ENCODE assay signal across 9 mouse cellular contexts in genomic region chr9:58841655-58842054, GRCm38 (mm10). TPM values are rescaled to one million over a fixed set of nuclear protein-coding genes. Genes with fewer than 3 reads are reported as not detected.
DNase-seq lines count a peak whose midpoint lies in the region; ATAC-seq and TF ChIP-seq lines count a peak whose summit lies in the region.
"Had no signal": no experiment of that assay in that cellular context is flagged by ENCODE, and none has a peak within 500 bp of the region (broad histone marks: within the 10 kb centered on the region; RNA-seq: fewer than 3 reads in every experiment).

No protein-coding gene starts in this region.

- no peak for ATAC-seq in liver, embryonic 14.5 days (ENCODE audit: insufficient read depth)

- no peak overlapping the region for H3K9ac ChIP-seq in liver, embryonic 14.5 days (replicated peaks)
- H3K9ac ChIP-seq: heart, embryonic 15.5 days had no signal

- no peak for TF ChIP-seq CTCF in liver, embryonic 14.5 days (IDR thresholded peaks at IDR 0.05; ENCODE audit: low read depth)

- H3K9me3 ChIP-seq in embryonic facial prominence, embryonic 10.5 days: no peaks in the 10 kb centered on the region
- H3K9me3 ChIP-seq in liver, embryonic 14.5 days (ENCODE audit: control insufficient read depth, low read length): no peaks in the 10 kb centered on the region
- H3K9me3 ChIP-seq: heart, embryonic 15.5 days had no signal

- no peak overlapping the region for H3K4me3 ChIP-seq in embryonic facial prominence, embryonic 10.5 days
- no peak overlapping the region for H3K4me3 ChIP-seq in liver, embryonic 14.5 days (ENCODE audit: insufficient read depth in 1 of 2, low read depth in 2 of 2, low read length in 2 of 2)
- H3K4me3 ChIP-seq: heart, embryonic 15.5 days had no signal

- H3K4me1 ChIP-seq in embryonic facial prominence, embryonic 10.5 days: no peaks in the 10 kb centered on the region
- no peaks in the 10 kb centered on the region for H3K4me1 ChIP-seq in liver, embryonic 14.5 days (replicated peaks; ENCODE audit: control insufficient read depth in 2 of 2, insufficient read depth in 2 of 2, low read length in 1 of 2)

- 22% methylated on average over 6 of the region's 6 CpGs for WGBS in embryonic facial prominence, embryonic 10.5 days
- 15% methylated on average over 6 of the region's 6 CpGs for whole genome bisulfite sequencing in liver, embryonic 14.5 days (ENCODE audit: insufficient replicate concordance)

- TF ChIP-seq EP300 in liver, embryonic 14.5 days (IDR thresholded peaks at IDR 0.05; ENCODE audit: low read depth): no peak

- no peak overlapping the region for H3K27ac ChIP-seq in embryonic facial prominence, embryonic 10.5 days (replicated peaks)
- H3K27ac ChIP-seq in liver, embryonic 14.5 days: no peak overlapping the region
- H3K27ac ChIP-seq: heart, embryonic 15.5 days had no signal

- no peaks in the 10 kb centered on the region for H3K27me3 ChIP-seq in embryonic facial prominence, embryonic 10.5 days (replicated peaks; ENCODE audit: low read depth, poor library complexity, severe bottlenecking)
- H3K27me3 ChIP-seq in liver, embryonic 14.5 days (ENCODE audit: control insufficient read depth, insufficient read depth, low read length): no peaks in the 10 kb centered on the region; the same call in 1 of the 2 replicates
- H3K27me3 ChIP-seq: heart, embryonic 15.5 days had no signal

- no peak overlapping the region for H3K4me2 ChIP-seq in liver, embryonic 14.5 days (ENCODE audit: low read depth)
- H3K4me2 ChIP-seq: heart, embryonic 15.5 days had no signal

- peak; percentile 35 for DNase-seq in gastrocnemius, adult 18-20 months (ENCODE audit: low spot score)
- no peak for DNase-seq in gastrocnemius, postnatal 25 days
- DNase-seq in urinary bladder, postnatal 14 days (ENCODE audit: low spot score): peak; percentile 60
- DNase-seq in urinary bladder, postnatal 10 days (ENCODE audit: low spot score): no peak
- DNase-seq in embryonic facial prominence, embryonic 10.5 days (ENCODE audit: low spot score): peak; percentile 83
- DNase-seq in liver, embryonic 14.5 days (ENCODE audit: low read depth in 3 of 3, low spot score in 3 of 3): peak in 2 of 3 experiments; percentile 9 to 10
- peak; percentile 27 to 28 for DNase-seq in thymus, postnatal 36 days
- DNase-seq in layer of hippocampus, adult 9-10 months (ENCODE audit: low spot score): no peak

- H3K36me3 ChIP-seq in embryonic facial prominence, embryonic 10.5 days (replicated peaks): no peaks in the 10 kb centered on the region
- H3K36me3 ChIP-seq in liver, embryonic 14.5 days (replicated peaks; ENCODE audit: control insufficient read depth, insufficient read depth, low read depth): no peaks in the 10 kb centered on the region
- H3K36me3 ChIP-seq: heart, embryonic 15.5 days had no signal

RNA-seq across cellular contexts. Expression of gene Hcn4, which starts 18.4 kb away (rescaled TPM):
- 10 to 100 TPM in 1 of 2 experiments, 1 to 10 TPM in 1; 4.0 to 11.2 TPM for total RNA-seq in gastrocnemius, adult 18-20 months (2021)
- 1 to 10 TPM; 1.1 to 2.8 TPM for total RNA-seq in gastrocnemius, postnatal 25 days (2021)
- polyA plus RNA-seq in embryonic facial prominence, embryonic 10.5 days (2016; fragmentation: Nextera tagmentation; extraction: Ambion mirVana): 0.20 and 0.25 TPM in 2 replicates
- 0.01 and 0.02 TPM in 2 replicates for polyA plus RNA-seq in liver, embryonic 14.5 days (2012; rRNA removed)
- polyA plus RNA-seq in liver, embryonic 14.5 days (2014; fragmentation: Nextera tagmentation; extraction: Ambion mirVana): not detected in 2 replicates

Comparison
In these comparisons a context has a peak if more than half of its experiments do, and no peak if none do; other contexts are left out.
1. DNase-seq: peak in gastrocnemius, adult 18-20 months (single experiment), urinary bladder, postnatal 14 days (single experiment), embryonic facial prominence, embryonic 10.5 days (single experiment), liver, embryonic 14.5 days (2 of 3) and thymus, postnatal 36 days (2 of 2); none in gastrocnemius, postnatal 25 days (single experiment), urinary bladder, postnatal 10 days (single experiment) and layer of hippocampus, adult 9-10 months (single experiment).